Mouse (Mus musculus) layer of hippocampus, adult 9-10 months (tissue): ENCODE measurements around the gene Cd96.

Experiments
- DNase-seq: peaks from one replicate; pipeline ENCODE4 v3.0.0; 2022; ENCODE audit warnings: low spot score

Cd96 gene

DNA sequence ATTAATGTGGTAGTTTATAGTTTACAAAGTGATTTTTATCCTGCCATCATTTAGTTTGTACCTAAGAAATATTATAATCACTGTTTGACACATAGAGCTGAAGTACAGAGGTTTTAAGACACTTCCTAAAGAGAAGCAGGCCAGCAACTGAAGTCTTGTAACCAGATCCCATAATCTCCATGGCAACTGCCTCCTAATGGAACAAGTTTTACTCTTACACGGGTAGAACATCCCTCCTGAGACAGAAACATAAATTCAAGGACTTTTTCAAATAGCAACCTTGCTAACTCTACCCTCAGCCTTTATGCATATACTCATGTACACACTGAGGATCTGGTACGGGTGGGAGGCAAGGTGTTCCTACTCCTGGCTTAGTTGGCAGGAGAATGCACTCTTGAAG is 83.8 kb downstream of the Cd96 start:
- no peak for DNase-seq

DNA sequence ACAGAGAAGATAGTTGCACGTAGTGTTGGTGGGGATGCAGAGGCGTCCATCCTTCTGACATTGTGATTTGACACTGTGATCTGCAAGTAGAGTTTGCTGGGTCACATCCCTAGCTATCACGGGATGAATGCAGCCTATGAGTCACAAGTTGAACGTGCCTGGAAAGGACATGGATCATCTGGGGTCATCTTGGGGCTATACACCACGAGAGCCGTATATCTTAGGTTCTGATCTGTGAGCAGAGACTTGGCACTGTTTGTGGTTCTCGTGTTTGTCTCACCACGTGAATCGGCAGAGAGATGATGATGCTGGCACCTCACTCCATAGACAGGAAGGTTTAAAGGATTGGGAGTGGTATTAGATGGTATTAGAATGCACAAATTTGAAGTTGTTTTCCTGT is 86.2 kb downstream of the Cd96 start:
- no peak for DNase-seq

DNA sequence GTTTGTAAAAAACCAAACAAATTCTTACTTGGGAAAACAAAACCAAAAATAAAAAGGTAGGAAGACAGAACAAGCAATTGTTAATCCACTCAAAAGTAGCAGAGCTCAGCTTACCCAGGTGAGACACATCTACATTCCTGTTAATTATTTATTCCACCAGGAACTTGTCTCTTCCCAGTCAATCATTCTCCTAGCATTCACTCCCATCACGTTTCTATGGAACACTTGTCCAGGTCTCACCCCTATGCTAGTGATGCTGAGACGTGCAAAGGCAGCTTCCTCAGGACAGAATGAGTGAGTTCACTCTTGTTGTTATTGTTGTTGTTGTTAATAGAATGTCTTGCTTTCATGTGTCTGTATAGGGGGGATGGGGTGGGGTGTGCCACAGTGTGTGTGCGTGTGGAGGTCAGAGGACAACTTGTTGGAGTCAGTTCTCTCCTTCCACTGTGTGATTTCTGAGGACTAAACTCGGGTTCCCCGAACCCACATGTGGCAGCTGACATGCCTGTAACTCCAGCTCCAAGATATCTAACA is 97.0 kb downstream of the Cd96 start:
- no peak for DNase-seq

DNA sequence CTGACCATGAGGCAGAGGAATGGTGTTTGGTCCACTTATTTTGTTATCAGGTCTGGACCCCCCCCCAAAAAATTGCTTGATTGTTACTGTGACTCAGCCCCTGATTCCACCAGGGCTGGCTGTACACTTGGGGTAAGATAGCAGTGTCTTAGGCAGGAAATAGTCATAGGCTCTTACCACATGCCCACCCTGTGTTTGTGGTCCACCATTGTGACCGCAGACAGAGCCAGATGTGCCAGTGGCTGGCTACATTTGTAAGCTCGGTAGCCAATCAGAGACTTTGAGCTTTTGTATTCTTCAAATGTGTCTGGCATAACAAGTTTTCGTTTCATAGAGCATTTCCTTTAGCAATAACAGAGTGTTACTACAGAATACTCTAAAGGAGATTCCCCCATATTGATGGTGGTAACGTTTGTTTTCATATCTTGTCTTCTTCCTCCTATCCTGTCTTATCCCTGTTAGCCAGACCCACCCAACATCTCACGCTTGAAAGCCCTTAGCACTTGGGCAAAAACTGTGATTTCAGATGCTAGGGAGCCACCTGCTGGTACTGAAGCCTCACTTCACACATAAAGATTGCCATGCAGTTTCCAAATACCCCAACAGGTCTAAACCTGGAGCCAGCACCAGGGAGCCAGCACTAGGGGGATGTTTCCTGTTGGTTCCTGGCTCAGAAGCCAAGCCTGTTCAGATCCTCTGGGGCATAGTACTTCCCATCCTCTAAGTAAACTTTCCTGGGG is 97.7 kb downstream of the Cd96 start:
- no peak for DNase-seq

DNA sequence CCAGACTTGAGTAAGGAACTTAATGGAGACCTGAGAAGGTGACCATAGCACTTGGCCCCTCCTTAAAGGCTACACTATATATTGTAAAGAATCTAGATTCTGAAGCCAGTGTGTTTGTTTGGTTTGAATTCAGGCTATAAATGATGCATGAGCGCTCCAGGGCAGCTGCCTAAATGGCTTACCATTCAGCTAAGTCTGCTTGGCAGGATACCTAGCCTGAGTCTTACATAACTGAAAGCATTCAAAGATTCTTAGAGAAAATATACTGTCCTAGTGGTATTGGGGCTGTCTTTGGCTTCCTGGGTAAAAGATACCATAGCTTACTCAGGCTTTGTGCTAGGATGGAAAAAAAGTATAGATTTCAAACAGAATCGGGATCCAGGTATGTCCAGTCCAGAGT is 98.7 kb downstream of the Cd96 start:
- DNase-seq = no peak

DNA sequence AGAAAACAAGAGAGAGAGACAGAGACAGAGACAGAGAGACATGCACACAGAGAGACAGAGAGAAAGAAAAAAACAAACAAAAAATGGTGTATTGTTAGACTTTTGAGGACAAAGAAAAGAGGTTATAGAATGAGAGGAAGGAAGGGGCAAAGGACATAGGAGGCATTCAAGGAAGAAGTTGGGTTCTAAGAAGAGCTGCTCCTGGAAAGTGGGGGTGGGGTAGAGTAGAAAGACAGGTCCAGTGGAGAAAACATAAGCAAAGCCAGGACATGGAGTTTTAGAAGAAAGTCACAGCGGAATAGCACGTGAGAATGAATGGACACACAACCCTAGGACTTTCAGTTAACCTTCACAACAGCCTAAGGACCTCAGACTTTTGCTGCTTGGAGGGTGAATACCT is 99.7 kb downstream of the Cd96 start:
- DNase-seq = no peak

DNA sequence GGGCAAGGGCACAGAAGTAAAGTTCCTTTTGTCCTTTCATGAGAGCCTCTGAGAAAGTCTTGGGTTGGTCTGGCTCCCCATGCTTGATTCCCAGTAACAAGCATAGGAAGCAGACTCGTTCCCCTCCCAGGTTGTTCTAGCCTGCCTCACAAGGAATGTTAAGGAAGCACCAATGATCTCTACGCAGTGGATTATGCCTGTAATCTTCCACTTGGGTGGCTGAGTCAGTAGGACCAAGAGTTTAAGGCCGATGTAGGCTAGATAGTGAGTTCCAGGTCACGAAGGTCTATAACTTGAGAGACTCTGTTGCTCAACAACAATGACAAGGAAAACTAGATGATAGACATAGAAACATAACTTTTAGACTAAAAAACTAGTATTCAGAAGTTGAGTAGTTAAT is 100.3 kb downstream of the Cd96 start:
- no peak for DNase-seq

DNA sequence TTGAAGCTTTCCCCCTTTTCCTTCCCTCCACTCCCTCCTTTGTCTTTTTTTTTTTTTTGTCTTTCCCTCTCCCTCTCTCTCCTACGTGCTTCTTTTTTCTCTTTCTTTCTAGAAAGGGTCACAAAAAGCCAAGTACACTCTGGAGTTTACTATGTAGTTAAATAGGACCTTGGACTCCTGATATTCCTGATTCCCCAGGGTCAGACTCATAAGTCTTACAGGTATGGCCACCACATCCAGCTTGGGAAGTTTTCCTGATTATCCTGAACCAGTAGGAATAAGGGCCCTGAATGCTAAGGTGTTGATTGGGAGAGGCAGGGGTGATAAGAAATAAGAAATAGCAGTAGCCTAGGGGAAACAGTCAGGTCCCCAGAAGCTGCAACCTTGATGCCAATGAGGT is 100.7 kb downstream of the Cd96 start:
- DNase-seq = no peak

DNA sequence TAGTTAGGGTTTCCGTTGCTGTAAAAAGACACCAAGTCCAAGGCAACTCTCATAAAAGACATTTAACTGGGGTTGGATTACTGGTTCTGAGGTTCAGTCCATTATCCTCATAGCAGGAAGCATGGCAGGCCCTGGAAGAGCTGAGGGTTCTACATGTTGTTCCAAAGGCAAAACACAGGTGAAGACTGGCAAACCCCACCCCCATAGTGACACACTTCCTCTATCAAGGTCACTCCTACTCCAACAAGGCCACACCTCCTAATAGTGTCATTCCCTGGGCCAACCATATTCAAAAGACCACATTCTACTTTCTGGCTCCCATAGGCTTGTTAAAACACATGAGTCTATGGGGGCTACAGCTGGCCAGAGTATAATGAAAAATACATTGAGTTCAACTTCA is 108.4 kb downstream of the Cd96 start:
- no peak for DNase-seq

DNA sequence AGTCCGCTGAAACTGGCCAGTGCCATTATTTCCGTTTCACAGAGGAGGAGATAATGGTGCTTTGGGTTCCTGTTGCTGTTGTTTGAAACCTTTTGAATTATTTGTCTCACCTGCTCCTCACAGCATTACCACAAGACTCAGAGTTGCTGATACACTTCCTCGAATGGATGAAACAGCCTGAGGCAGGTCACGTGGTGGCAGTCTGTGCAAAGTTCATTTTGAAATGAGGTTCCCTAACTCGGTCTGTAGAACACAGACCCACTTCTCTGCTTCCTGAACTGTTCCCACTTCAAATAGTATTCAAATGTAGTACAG is 109.2 kb downstream of the Cd96 start:
- no peak for DNase-seq

DNA sequence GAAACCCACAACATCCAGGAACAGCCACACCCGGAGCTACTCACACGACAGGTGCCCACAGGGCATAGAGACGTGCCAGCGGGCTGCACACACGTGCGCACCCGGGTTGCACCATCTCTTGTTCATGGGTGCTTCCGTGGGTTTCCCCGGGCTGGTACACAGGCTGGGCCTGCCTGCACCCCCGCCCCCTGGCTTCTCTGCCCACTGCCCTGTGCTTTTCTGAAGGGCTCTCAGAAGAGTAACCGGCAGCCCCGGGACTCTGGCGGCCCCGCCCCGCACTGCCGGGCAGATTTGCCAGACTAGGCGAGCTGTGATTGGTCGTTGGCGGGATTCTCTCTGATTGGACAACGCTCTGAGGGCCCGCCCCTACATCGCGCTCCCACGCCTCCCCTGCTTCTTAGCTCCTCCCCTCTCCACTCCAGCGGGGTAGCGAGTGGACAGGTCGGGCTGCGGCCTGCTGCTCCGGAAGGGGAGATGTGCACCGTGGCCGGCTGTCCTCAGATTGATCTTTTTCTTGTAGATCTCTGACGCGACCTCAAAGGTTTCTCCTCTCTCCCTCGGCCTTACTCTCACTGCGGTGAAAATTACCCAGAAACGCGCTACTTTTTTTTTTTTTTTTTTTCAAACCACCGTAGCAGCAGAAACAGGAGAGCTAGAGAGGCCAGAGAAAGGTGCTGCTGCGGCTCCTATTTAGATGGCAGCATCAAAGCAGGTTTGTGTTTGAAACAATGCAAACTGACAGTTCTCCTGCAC is 109.7 kb downstream of the Cd96 start, which contains the start of gene Plcxd2:
Gene Plcxd2 (minus strand): TSS at position 66 of the 753 bp plus-strand sequence.
- peak; percentile 86 for DNase-seq

DNA sequence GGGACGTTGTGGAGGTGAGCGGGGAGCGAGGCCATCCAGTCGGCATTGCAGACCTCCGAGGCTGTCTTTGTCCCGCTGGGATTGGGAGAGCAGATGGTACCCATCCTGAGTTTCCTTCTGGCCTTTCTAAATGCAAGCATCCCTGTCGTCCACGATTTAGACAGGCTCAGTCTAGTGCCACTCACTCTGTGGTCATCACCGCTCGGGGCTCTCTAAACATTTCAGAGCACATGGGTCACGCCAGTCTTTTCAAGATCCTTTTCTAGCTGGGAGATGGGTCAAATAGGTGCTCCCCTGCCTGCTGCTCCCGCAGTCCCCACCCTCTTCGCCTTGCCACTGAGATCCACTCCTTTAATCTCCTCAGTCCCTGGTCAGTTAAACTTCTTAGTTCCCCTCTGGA is 110.3 kb downstream of the Cd96 start:
- DNase-seq = no peak

DNA sequence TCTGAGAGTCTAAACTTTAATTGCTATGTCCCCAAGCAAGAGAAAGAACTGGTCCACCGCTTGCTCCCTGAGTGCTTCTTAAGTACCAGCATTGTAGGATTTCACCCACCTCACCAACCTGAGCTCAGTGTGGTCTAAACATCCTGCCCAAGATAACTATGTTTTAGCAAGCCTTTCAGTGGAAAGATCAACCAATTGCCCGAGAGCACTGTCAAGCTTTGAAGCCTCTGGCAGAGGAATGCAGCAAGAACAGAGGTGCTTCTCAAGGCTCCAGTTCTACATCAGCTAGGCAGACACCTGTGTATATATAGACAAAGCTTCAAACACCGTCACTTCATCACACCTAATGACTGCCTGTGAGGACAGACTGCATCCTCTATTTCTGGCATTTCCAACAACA is 111.3 kb downstream of the Cd96 start:
- no peak for DNase-seq

DNA sequence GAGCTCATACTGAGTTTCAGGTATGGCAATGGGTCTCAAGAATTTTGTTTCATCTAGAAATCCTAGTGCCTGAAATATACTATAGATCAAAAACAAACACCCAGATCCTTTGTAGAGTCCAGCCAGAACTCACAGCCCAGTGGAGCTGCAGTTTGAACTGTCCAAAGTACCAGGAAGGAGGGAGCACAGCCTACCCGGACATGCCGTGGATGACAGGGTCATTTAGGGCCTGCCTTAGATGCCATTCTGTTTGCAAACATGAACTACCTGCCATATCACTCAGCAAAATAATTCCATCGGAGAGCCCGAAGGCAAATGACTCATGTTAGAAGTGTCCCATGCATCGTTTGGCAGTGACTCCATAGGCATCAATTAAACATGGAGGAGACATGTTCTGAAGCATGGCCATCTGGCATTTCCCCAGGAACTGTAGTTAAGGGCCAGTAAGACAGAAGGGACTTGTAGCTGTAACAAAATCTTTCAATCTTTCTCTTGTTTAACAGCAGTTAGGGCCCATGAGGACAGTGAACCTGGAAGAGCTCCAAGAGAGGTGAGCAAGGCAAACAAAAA is 111.9 kb downstream of the Cd96 start:
- no peak for DNase-seq

DNA sequence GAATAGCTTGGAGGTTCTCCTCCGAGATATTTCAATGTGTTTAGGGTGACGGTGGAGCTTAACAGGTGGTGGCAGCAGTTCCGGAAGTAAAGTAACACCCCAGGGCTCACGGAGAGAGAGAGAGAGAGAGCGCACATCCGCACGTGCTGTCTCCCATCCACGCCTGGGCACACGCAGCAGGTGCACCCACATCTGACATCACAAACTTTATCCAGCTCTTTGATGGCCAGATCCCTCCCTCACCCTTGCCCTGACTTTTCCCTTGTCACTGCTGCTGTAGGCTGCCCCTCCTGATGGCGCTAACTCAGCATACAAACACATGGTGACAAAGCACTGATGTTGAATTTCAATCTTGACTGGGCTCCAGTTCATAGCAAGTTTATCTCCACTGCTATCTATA is 113.8 kb downstream of the Cd96 start:
- DNase-seq = no peak

DNA sequence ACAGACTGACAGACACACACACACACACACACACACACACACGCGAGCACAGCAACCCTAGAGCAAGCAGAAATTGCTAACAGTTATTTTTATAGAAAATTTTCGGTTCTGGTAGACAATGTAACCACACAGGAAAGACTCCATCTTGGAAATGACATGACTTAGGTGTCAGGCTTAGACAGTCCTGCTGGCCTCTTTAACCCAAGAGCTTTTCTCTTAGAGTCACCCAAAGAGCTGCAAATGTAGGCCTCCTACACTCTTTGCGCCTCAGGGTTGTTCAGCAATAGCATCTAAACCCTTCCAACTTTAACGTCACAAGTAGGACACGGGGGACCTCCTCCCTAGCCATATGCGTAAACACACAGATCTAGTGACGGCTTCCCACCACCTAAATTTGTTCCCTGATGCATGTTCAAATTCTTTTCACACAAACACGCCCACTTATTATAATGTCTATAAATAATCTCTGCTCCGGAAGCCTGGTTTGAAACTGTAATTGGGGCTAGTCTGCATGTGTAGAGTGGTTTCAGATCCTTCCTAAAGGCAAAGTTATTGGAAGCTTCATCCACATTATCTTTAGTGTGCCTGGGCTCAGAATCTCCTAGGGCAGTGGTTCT is 118.4 kb downstream of the Cd96 start:
- no peak for DNase-seq

DNA sequence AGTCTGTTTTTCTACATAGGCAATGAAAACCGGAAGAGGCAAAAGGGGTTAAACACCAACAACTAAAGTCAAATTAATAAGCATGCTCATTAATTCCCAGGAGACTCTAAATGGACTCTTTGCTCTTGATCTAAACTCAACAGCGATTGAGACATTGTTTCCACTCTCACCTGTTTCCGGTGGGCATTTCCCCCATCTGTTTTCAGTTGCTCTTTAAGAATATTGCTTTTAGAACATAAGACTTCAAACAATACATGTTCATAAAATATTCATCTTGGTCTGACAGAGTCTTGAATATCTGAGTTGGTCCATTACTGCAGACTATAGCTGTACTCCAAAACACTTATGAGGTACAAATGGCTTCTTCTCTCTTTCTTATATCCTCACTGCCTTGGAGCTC is 119.1 kb downstream of the Cd96 start:
- DNase-seq = no peak

DNA sequence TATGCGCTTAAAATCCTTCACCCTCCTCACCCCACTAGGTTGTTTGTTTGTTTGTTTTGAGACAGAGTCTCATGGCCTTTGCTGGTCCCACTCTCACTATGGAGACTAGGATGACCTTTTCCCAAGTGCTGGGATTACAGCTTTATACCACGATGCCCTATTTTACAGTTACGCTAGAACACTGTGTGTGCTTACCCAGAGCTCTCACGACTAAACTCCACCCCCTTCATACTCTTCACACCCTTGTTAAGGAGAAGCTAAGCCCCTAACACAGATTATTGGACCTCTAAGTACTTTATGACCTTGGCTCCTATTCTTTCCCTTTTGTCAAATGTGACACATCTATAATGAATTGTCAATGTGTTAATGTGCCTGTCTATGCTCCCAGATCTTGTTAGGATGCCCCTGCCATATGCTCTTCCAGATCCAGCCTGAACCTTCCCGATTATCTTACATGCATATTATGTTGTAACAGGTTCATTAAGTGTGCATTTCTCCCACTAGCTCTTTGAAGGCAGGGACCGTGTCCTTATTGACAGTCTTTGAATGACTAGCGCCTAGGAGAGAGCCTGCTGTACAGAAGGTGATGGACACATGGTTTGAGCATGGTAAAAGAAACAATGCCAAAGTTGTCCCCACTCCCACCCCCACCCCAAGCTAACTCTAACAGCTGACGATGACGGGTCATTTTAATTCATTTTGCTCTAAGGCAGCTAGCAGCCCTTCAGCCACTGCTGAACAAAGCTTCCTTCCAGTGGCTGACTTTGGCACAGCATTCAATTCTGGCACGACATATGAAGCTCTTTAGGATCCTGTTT is 120.5 kb downstream of the Cd96 start:
- DNase-seq = no peak

DNA sequence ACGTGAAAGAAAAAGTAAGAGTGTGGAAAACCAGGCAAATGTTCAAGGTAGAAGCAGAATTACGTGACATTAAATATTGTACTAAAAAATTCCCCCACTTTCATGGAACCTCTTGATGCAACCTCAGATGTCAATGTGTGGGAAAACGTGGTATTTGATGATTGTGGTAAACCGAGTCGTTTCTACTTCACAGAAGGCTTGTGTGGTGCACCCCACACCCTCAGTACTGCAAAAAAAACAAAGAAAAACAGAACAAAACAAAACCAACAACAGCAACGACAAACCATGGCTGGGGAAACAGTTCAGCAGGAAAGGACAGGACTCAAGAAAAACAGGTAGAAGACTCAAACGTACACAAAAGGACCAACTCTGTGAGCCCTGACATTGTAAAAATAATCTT is 121.8 kb downstream of the Cd96 start:
- DNase-seq = no peak

DNA sequence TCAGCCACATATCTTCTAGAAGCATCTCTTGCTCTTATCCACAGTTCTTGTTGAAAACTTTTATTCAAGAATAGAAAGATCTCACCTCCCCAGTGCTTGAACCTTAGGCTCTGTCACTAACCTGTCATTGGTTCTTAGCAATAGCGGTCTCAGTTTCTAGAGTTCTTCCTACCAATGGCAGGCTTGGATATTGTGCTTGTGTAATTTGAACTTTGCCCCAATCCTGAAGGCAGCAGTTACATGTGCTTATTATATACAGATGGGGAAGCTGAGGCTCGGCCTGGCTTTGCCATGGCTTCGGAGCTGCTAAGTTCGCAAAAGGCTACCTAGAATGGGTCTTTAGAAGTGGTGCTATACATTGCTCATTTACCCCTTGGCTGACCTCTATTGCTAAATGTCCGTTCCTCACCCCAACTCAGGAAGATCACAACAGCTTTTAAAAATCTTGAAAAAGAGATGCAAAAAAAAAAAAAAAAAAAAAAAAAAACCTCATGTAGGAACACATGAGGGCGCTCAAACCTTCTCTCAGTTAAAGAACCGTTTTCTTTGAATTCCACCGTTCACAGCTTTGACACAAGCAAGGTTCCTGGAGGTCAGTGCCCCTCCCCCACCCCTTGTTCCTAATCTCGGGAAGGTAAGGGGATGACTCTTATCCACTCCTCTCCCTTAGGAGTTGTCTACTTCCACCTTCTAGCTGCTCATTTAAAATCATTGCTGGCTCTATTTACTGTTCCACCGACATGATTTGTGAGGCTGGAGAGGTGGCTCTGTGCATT is 129.0 kb downstream of the Cd96 start:
- no peak for DNase-seq

DNA sequence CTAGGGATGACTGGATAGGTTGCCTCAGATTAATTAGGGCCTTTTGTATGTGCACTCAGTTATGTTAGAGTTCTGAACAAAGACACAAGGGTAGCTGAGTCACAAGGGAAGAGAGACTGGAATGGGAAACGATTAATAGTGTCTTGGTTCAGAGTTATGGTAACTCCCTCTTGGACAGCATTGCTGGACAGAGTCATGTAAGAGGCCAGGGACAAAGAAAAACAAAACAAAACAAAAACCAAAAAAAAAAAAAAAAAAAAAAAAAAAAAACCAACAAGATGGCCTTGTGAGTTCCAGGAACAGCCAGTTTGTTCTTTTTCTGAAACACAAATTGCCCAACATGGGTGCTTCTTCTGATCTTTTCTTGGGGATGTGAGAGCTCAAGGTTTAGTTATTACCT is 133.8 kb downstream of the Cd96 start:
- no peak for DNase-seq
